Mouse (Mus musculus) kidney, adult 9 months (tissue): ENCODE measurements around the gene Rnf130.

Experiments
- DNase-seq: peaks from one replicate; pipeline ENCODE4 v3.0.0; 2022

Rnf130 gene

DNA sequence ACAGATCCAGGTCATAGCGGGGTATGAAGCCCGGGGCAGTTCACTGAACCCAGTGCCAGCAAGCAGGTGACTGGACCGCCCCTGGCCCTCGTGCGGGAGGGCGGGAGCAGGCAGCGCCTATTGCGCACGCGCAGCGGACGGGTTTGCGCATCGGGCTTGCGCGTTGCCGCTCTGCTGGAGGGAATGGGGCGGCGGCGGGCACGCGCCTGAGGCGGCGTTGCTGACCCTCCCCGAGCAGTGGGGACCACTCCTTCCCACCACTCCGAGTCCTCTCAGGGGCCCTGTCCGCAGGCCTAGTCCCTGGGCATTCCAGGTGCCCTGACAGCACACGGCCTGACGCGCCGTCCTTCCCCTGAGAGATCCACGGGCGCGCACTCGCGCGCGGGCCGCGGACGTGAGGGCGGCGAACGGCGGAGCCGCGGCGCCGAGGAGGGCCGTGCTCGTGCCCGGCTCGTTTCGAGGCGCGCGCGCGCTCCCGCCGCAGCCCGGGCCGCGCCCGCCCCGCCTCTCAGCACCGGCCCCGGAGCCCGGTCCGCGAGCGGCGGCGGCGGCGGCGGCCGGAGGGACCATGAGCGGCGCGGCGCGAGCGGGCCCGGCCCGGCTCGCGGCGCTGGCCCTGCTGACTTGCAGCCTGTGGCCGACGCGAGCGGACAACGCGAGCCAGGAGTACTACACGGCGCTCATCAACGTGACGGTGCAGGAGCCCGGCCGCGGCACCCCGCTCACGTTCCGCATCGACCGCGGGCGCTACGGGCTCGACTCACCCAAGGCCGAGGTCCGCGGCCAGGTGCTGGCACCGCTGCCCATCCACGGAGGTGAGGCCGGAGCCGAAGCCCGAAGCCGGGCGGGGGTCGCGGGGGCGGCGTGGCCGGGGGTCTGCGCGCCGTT is at the start of gene Rnf130:
Gene Rnf130 (plus strand): TSS at position 514 of the 888 bp plus-strand sequence.
- DNase-seq = peak; percentile 97

DNA sequence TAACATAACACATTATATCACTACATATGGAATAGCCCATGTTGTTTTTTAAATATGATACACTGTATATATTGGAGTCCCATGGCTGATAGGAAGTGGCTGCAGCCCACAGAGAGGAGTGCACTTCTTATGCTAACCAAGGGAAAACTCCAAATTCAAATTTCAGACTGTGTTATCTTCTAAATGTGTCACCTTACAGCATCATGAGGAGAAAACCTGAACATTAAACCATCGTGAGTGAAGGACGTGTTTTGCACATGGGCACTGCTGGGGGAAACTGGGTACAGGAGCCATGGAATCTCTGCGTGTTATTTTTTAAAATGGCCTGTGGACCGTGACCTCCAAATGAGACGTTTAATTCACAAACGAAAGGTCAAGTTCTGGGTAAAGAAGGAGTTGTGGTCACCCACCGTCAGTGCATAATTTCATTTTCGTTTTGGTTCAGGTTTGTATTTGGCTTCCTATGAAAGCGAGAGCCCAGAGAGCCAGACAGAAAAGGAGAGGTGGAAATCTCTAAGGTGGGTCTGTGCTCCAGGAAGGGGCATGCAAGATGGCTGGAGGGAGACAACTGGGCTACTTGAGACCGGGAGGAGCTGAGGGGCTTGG is 47.1 kb upstream of the Rnf130 start:
- DNase-seq = no peak

DNA sequence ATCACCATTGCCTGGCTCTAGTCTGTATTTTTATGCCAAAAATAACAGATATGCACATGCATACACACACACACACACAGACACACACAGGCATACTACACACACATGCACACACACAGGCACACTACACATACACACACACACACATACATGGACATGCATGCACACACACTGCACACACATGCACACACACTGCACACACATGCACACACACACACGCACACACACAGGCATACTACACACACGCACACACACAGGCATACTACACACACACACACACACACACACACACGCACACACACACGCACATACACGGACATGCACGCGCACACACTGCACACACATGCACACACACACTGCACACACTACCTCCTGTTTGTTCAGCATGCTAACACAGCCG is 46.2 kb upstream of the Rnf130 start:
- DNase-seq = no peak

DNA sequence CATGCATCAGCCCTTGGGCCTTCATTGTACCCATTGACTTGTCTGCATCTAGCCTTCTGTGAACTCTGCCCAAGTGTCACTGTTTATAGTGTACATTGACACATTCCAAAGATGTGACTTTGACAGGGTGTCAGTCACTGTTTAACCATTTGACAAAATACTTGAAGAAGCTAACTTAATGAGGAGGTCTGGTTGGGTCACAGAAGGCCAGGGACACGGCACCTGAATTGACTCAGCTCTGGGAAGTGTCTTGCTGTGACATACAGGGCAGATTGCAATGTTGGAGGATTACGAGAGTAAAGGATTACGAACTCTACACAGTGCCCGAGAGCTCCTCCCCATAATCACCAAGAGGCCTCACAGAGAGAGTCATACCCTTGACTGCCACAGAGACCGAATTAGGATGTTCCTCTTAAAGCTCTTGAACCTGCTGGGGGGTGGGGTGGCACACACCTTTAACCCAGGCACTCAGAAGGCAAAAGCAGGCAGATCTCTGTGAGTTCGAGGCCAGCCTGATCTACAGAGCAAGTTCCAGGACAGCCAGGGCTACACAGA is 44.4 kb upstream of the Rnf130 start:
- DNase-seq = peak; percentile 27

DNA sequence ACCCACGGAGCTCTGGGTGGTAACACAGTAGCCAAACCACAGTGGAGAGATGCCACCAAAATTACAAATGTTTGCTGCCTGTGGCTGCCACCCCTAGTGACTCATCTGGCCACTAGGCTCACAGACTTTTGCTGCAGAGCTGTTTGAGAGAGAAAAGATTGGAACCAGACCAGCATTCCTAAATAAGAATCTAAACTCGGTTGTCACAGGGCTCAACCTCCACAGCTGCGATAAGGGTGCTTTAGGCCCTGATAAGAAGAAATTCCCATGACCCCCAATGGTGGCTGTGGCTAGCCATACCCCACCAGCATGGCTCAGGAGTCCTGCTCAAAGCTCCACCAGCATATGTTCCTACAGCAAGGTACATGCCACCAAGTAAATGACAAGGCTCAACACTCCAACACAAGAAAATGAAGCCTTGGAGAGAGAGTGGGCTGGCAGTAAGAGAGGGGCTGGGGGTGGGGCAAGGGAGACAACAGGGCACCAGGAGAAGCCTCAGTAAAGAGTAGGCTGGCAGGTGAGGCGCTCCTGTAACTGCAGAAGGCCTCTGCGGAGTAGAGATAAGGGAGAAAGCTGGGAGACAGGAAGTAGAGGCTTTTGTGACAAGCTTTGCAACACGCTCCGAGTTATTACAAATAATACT is 43.7 kb upstream of the Rnf130 start:
- DNase-seq = no peak

DNA sequence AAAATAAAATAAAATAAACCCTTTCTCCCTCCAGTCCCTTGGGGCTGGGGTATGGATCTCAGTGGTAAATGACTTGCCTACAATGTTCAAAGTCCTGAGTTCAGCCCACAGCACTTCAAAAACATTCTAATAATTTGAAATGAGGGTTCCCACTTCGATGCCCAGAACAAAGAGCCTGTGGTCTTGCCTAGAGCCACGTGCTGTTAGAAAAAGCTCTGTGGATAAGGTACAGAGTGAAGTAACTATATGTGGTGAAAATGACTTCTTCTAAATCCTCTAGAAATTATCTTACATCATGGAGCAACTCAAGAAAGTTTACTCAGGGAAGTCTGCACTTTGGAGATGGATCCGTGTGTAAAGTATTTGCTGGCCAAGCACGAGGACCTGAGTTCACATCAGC is 43.1 kb upstream of the Rnf130 start:
- DNase-seq = no peak

DNA sequence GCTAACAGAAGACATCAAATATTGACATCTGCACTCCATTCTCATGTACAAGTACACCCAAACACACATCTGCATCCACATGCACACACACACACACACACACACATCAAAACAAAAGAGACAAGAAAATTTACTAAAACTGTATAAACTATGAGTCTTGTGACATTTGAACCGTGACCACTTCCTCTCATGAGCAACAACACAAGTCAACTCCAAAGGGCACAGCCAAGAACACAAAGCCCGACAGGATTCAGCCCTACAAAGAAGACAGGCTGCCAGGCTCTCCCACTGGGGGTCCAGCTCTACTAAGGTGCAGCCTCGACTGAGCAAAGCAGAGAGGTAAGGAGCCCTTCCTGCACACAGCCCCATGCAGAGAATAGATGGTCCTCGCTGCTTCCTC is 42.3 kb upstream of the Rnf130 start:
- DNase-seq = no peak

DNA sequence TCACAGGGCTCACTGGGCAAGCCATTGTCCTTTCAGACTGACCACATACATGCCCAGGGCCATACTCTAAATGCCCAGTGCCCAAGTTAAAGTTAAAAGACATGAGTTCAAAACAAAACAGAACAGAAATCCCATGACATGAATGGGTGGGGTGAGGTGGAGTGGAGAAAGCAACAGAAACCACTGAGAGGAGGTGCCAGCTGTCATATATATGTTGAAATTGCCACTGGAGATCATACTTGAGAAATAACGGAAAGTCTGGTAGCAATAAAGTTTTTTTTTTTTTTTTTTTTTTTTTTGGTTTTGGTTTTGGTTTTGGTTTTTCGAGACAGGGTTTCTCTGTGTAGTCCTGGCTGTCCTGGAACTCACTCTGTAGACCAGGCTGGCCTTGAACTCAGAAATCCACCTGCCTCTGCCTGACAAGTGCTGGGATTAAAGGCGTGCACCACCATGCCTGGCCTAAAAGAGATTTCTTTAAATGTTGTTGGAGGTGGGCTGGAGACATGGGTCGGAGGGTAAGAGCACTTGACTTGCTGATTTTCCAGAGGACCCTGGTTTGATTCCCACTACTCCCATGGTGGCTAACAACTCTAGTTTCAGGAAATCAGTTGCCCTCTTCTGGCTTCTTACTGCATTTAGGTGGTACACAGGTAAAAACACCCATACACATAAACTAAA is 41.1 kb upstream of the Rnf130 start:
- DNase-seq = no peak

DNA sequence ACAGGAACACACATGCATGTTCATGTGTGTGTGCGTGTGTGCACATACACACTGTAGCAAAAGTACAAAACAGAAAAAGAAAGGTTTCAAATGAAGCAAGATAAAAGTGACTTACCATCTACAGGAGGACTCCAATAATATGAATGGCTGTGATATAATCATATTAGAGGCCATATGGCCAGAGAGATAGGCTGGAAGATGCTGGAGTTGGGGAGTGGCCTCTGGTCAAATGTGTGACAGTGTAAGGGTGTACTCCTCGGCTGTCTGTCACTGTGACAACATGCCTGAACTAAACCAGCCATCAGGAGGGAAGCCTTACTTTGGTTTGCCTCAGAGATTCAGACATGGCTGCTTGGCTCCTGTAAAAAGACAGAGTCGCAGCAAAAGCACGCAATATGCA is 40.1 kb upstream of the Rnf130 start:
- DNase-seq = no peak

DNA sequence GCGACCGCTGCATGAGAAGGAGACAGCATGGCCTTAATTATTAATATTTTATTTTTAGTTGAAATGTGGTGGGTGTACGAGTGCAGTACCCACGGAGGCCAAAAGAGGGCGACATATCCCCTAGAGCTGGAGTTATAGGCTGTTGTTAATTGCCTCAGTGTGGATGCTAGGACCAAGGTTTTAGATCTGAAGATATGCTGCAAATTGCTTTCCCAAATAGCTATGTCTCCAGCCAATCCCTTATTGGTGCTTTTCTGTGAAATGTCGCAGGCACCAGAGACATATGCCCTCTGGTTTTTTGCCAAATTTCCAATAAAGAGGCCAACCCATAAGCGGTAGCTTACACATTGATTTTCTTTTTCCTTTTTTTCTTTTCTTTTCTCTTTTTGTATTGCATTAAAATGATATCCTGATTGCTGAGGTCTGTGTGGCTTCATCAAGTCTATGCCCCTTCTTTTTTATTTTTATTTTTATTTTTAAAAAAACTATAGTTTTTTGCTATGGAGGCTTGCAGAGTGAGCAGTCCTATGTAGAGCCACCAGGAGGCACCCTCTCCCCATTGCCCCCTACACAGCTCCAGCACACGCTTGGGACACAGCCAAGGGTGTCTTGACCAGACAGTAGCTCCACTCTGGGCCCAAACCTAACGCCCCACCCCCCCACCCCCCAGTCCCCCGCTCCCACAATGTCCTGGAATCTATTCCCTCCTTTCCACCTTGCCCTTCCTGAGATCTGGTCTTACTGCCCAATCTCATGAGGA is 38.7 kb upstream of the Rnf130 start:
- peak; percentile 68 for DNase-seq

DNA sequence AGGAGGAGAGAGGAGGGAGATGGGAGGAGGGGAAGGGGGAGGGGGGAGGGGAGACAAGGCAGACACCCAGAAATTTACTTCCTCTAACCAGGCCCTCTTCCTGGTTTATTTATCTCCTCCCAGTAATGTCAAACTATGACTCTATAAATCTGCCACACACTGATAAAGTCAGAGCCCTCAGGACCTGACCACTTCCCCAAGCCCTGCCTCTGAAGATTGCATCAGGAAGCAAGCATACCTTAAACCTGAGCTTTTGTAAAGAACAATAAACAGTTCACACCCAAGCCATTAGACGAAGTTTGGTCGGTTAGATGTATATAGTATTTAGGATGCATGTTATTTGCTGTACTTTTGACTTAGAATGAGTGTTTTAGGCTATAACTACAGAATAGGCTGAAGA is 30.6 kb upstream of the Rnf130 start:
- no peak for DNase-seq

DNA sequence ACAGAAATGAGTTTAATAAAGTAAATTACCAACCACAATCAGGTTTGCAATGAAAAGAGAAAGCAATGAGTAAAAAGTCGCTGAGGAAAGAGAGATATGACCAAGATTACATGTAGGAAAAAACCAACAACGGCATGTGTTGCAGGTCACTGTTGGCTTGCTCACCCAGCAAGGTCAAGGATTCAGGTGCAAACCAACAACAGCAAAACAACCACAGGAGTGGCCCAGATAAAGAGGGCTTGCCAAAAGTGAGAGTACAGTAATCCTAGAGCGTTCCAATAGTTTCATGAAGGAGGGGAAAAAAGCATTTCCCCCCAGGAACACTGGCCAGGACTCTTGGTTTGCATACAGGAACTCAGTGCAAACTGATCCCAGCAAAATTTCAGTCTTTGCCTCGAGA is 28.7 kb upstream of the Rnf130 start:
- DNase-seq = peak; percentile 27

DNA sequence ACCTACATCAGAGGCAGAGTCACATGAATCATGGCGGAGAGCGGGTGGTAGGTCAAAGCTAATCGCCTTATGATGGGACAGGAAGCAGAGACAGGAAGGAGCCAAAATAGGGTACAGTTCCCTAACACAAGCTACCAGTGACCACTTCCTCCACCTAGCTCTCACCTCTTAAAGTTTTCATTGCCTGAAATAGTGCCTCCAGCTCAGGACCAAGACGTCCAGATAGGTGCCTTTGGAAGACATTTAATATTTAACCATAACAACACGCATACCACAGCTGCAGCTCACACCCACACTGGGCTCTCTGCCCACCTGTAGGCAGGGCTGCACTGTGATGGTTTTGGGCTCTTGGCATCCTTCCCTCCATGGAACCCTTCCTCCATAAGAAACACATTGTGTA is 27.8 kb upstream of the Rnf130 start:
- peak; percentile 77 for DNase-seq

DNA sequence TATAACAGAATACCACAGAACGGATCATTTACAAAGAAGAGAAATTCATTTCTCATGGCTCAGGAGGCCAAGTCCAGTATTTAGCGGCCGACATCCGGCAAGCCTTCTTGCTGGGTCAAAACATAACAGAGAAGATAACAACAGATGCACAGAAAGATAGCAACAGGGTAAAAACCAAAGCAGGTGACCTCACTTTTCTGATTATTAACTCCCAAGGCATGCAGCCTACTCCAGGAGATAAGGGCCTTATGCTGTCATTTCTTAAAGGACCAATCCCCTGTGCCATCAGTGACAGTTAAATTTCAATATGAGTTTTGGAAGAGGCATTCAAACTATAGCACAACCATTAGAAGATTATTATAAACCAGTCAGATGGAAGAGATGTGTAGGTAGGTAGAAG is 22.3 kb upstream of the Rnf130 start:
- DNase-seq = no peak

DNA sequence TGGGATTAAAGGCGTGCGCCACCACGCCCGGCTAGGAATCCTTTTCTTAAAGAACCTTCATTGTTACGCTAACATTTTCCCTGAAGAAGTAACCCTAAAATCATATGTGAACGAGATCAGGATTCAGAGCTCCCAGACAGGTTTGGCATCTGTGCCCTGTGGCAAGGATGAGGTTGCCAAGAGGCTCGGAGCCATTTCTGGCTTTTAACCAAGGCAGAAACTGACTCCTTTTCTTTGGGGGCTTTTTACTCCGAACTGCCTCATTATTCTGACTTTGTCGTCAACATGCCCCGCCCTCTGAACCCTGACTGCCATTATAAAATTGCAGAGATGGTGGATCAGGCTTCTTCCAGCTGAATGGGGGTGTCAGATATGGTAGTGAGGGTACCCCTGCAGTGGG is 17.4 kb upstream of the Rnf130 start:
- no peak for DNase-seq

DNA sequence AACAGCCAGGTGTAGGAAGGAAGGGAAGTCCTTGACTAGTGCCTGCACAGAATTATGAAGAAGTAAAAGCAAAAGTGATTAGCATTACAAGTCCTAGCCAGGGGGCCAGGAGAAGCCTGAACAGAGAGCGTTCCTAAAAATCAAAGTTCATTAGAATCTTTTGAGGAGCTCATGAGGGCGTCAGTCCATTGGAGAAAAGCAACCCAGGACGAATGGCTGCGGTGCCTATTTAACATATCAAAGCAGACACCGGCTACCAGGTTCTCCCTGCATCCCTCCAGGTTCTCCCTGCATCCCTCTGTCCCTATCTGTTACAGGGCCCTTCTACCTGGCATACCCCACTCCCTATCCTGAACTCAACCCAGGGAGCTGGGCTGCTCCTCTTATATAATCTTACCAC is 16.9 kb upstream of the Rnf130 start:
- DNase-seq = no peak

DNA sequence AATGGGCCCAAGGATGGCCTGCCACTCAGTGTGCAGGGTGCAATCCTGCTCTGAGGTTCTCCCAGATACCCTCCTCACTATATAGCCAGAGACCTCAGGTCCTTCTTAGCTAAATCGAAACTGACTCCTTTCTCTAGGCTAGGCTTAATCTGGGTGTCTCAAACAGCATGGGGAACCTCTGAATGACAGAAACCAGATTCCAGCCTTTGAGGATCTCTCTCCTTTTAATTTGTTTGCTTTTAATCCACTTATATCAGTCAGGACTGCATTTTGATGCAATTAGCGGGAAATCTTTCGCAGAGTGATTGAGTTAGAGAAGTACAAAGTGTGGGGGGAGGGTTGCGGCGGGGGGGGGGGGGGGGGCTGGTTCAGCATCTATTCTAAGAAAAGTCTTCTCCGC is 12.1 kb upstream of the Rnf130 start:
- DNase-seq = no peak

DNA sequence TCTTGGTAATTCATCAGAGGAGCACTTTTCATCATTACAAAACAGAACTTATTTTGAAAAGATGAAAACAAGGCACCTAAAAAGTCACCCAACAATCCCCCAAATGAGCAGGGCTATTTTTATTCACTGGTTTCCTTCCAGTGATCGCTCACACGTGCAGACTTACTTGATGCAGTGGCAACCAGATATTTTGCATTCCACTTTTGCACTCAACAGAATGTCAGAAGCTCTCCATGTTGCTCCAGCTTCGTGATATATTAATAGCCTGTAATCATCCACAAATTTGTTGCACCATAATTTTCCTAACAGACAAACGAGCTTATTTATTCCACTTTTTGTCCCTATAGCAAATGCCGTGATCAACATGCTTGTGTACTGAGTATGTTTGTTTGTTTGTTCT is 8.6 kb upstream of the Rnf130 start:
- DNase-seq = no peak

DNA sequence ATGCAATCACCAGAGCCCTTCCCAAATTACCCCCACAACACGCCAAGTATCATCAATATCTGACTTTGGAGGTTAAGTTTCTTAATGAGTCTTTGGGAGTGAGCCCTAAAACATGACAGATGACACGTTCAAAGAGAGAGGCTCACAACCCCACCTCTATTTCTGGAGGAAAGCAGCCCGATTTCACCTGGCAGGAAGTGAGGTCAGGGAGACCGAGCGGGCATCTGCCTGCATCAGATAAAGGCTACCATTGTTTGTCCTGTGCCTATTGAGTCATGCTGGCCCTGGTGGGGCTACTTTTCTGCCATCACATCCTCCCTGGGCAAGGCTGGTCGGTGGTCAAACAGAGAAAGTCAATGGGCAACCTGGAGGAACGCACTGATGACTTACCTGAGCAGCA is 7.6 kb upstream of the Rnf130 start:
- DNase-seq = no peak

DNA sequence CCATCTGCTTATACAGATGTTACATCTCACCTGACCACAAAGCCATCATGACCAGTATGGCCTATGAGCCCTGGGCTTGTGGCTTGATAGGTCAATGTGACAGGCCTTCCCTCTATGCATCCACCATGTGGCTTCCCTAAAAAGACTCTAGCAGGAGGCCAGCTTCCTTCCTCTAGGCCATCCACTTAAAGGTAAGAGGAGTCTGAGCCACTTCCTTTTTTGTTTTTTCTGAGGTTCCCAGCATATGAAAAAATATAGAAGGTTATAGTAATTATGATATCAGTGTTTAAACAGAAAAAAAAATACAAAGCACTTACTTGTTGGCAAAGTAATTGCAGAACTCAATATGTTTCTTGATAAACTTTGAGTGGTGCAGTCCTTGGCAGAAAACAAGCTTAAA is 6.3 kb upstream of the Rnf130 start:
- no peak for DNase-seq

DNA sequence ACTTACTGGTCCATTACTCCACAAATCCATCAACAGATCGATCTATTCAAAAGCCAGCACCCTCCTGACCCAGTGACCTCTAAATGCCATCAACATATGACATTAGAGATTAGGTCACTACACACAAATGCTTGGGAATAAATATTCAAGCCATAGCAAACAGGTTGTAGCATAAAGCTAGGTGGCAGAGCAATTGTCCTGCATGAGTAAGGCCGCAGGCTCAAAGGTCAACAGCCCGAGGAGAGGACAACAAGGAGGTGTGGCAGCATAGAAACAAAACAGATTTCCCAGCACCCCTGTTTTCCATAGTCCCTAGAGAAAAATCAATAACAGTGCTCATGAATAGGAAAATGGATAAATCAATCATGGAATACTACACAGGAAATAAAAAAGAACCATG is 3.1 kb upstream of the Rnf130 start:
- DNase-seq = peak; percentile 52

DNA sequence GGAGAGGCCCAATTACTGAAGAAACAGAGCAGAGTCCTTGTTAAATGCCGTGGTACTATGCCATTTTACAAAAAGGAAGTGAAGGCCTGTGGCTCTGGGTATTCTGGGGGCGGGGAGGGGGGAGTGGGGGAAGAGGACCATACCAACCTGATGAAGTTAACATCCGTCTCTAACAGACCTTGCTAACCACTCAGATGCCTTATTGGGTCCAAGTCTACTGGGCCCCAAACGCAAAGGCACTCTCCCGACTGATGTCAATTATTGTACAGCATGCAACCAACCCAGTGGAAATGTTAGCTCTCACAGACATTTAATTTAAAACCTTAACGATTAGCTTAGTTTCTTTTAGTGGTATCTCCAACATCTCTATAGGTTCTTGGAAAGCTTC is 707 bp upstream of the Rnf130 start:
- no peak for DNase-seq
